24 mouse cellular contexts compared by ENCODE assay signal in genomic region chr4:93199811-93200210, GRCm38 (mm10).
"Had no signal": no experiment of that assay in that cellular context is flagged by ENCODE, and none has a peak within 500 bp of the region (broad histone marks: within the 10 kb centered on the region; RNA-seq: fewer than 3 reads in every experiment).

No protein-coding gene starts in this region.

- H3K27me3 ChIP-seq: heart, embryonic 12.5 days; hindbrain, embryonic 12.5 days; intestine, embryonic 15.5 days; limb, embryonic 13.5 days had no signal

- H3K4me3 ChIP-seq: gastrocnemius, adult 2 months; heart, embryonic 10.5 days; heart, embryonic 12.5 days; hindbrain, embryonic 10.5 days; hindbrain, embryonic 12.5 days; intestine, embryonic 15.5 days; layer of hippocampus, adult 2 months; left cerebral cortex, adult 2 months; limb, embryonic 13.5 days had no signal

- H3K27ac ChIP-seq: gastrocnemius, adult 2 months; heart, embryonic 10.5 days; hindbrain, embryonic 10.5 days; hindbrain, embryonic 12.5 days; hindbrain, embryonic 14.5 days; intestine, embryonic 15.5 days; layer of hippocampus, adult 2 months; left cerebral cortex, adult 2 months; limb, embryonic 13.5 days had no signal

- H3K4me1 ChIP-seq: heart, embryonic 10.5 days; heart, embryonic 12.5 days; hindbrain, embryonic 10.5 days; hindbrain, embryonic 12.5 days; intestine, embryonic 15.5 days; limb, embryonic 13.5 days had no signal

- H3K9me3 ChIP-seq: heart, embryonic 10.5 days; heart, embryonic 12.5 days; hindbrain, embryonic 10.5 days; hindbrain, embryonic 12.5 days; intestine, embryonic 15.5 days; limb, embryonic 13.5 days had no signal

- H3K9ac ChIP-seq: heart, embryonic 12.5 days; hindbrain, embryonic 12.5 days; hindbrain, embryonic 14.5 days; intestine, embryonic 15.5 days; limb, embryonic 13.5 days had no signal

- H3K4me2 ChIP-seq: heart, embryonic 12.5 days; hindbrain, embryonic 12.5 days; hindbrain, embryonic 14.5 days; intestine, embryonic 15.5 days; limb, embryonic 13.5 days; liver, embryonic 11.5 days had no signal

- DNase-seq: gastrocnemius, adult 2 months; gastrocnemius, postnatal 10 days; gastrocnemius, postnatal 25 days; heart, adult 18-20 months; heart, postnatal 10 days; heart, postnatal 4 days; kidney, adult 18-20 months; kidney, adult 8-10 months; kidney, postnatal 10 days; kidney, postnatal 25 days; kidney, postnatal 4 days; liver had no signal

- ATAC-seq: inflammation-experienced regulatory T-cells, adult 6 months; intestine, embryonic 15.5 days; intestine, postnatal 0 days had no signal

- H3K36me3 ChIP-seq: heart, embryonic 10.5 days; heart, embryonic 12.5 days; hindbrain, embryonic 10.5 days; hindbrain, embryonic 12.5 days; intestine, embryonic 15.5 days; limb, embryonic 13.5 days had no signal
